ENCODE assay signal across 9 mouse cellular contexts in genomic region chr11:107449169-107449910, GRCm38 (mm10). TPM values are rescaled to one million over a fixed set of nuclear protein-coding genes. Genes with fewer than 3 reads are reported as not detected.
DNase-seq lines count a peak whose midpoint lies in the region; ATAC-seq lines count a peak whose summit lies in the region.
"Had no signal": no experiment of that assay in that cellular context is flagged by ENCODE, and none has a peak within 500 bp of the region (broad histone marks: within the 10 kb centered on the region; RNA-seq: fewer than 3 reads in every experiment).

No protein-coding gene starts in this region.

- no peak overlapping the region for H3K4me3 ChIP-seq in forebrain, embryonic 10.5 days
- H3K4me3 ChIP-seq in forebrain, embryonic 11.5 days (ENCODE audit: low read depth, low read length), result no peak overlapping the region
- H3K4me3 ChIP-seq in liver, embryonic 11.5 days (ENCODE audit: low read depth, low read length), result no peak overlapping the region
- H3K4me3 ChIP-seq: limb, embryonic 13.5 days had no signal

- ATAC-seq in forebrain, embryonic 11.5 days (replicated peaks; ENCODE audit: low FRiP score), result no peak
- ATAC-seq in liver, embryonic 11.5 days (replicated peaks; ENCODE audit: low FRiP score), result peak; percentile 70

- H3K9ac ChIP-seq in forebrain, embryonic 11.5 days (ENCODE audit: low read length), result no peak overlapping the region
- peak overlapping the region; percentile 7 for H3K9ac ChIP-seq in liver, embryonic 11.5 days (ENCODE audit: low read depth, low read length)
- H3K9ac ChIP-seq: limb, embryonic 13.5 days had no signal

- peaks cover 33% of the 10 kb centered on the region for H3K36me3 ChIP-seq in forebrain, embryonic 10.5 days (replicated peaks)
- no peaks in the 10 kb centered on the region for H3K36me3 ChIP-seq in forebrain, embryonic 11.5 days (ENCODE audit: control insufficient read depth, insufficient read depth, low read length)
- H3K36me3 ChIP-seq in liver, embryonic 11.5 days (ENCODE audit: control insufficient read depth, insufficient read depth, low read length), result peaks cover 4% of the 10 kb centered on the region; the same call in 1 of the 2 replicates

- no peaks in the 10 kb centered on the region for H3K27me3 ChIP-seq in forebrain, embryonic 10.5 days (ENCODE audit: poor library complexity, severe bottlenecking)
- H3K27me3 ChIP-seq in forebrain, embryonic 11.5 days (ENCODE audit: control insufficient read depth, insufficient read depth, low read length), result no peaks in the 10 kb centered on the region
- H3K27me3 ChIP-seq in liver, embryonic 11.5 days (replicated peaks; ENCODE audit: control insufficient read depth, insufficient read depth, low read length), result no peaks in the 10 kb centered on the region
- H3K27me3 ChIP-seq: limb, embryonic 13.5 days had no signal

- WGBS in forebrain, embryonic 10.5 days, result 74% methylated on average over 17 of the region's 17 CpGs
- 74% methylated on average over 17 of the region's 17 CpGs for WGBS in forebrain, embryonic 11.5 days
- WGBS in liver, embryonic 11.5 days, result 55% methylated on average over 17 of the region's 17 CpGs

- no peak overlapping the region for H3K4me2 ChIP-seq in forebrain, embryonic 11.5 days (ENCODE audit: low read depth, low read length, severe bottlenecking)
- peak overlapping the region; percentile 44 for H3K4me2 ChIP-seq in liver, embryonic 11.5 days
- H3K4me2 ChIP-seq: limb, embryonic 13.5 days had no signal

- H3K27ac ChIP-seq in forebrain, embryonic 10.5 days, result peak overlapping the region; percentile 59
- H3K27ac ChIP-seq in forebrain, embryonic 11.5 days (ENCODE audit: low read depth, low read length), result no peak overlapping the region
- H3K27ac ChIP-seq in liver, embryonic 11.5 days (ENCODE audit: low read depth, low read length), result peak overlapping the region; percentile 72
- H3K27ac ChIP-seq: limb, embryonic 13.5 days had no signal

- peaks cover 7% of the 10 kb centered on the region for H3K9me3 ChIP-seq in forebrain, embryonic 10.5 days
- no peaks in the 10 kb centered on the region for H3K9me3 ChIP-seq in forebrain, embryonic 11.5 days (ENCODE audit: control insufficient read depth, low read length)
- no peaks in the 10 kb centered on the region for H3K9me3 ChIP-seq in liver, embryonic 11.5 days (ENCODE audit: control insufficient read depth, low read length)
- H3K9me3 ChIP-seq: limb, embryonic 13.5 days had no signal

- peaks cover 27% of the 10 kb centered on the region for H3K4me1 ChIP-seq in forebrain, embryonic 10.5 days
- no peaks in the 10 kb centered on the region; the same call in 1 of the 2 replicates for H3K4me1 ChIP-seq in forebrain, embryonic 11.5 days (replicated peaks; ENCODE audit: control insufficient read depth, insufficient read depth, low read length)
- peaks cover 52% of the 10 kb centered on the region for H3K4me1 ChIP-seq in liver, embryonic 11.5 days (replicated peaks; ENCODE audit: control insufficient read depth, insufficient read depth, low read length)

- DNase-seq in forebrain, embryonic 10.5 days (ENCODE audit: extremely low spot score, low spot score), result no peak
- no peak for DNase-seq in forebrain, embryonic 11.5 days (ENCODE audit: low spot score)
- peak; percentile 28 to 30 for DNase-seq in urinary bladder, postnatal 36 days (ENCODE audit: low spot score in 2 of 2)
- no peak for DNase-seq in urinary bladder, postnatal 10 days (ENCODE audit: low spot score)
- DNase-seq in liver, embryonic 11.5 days (ENCODE audit: low spot score), result no peak
- no peak for DNase-seq in cerebellum, adult 11-12 months
- no peak for DNase-seq in Muller cell, postnatal 12 days (ENCODE audit: inconsistent ontology term)
- DNase-seq in lung, postnatal 36 days, result no peak

RNA-seq across cellular contexts. Expression of gene Pitpnc1, which starts 21.2 kb away (rescaled TPM):
- 26.8 and 32.0 TPM in 2 replicates for polyA plus RNA-seq in forebrain, embryonic 10.5 days (2016; fragmentation: Nextera tagmentation; extraction: Ambion mirVana)
- 34.2 and 35.7 TPM in 2 replicates for polyA plus RNA-seq in forebrain, embryonic 11.5 days (2014; fragmentation: Nextera tagmentation; extraction: Ambion mirVana)
- 19.2 and 19.4 TPM in 2 replicates for polyA plus RNA-seq in liver, embryonic 11.5 days (2014; fragmentation: Nextera tagmentation; extraction: Ambion mirVana)

RNA-seq across cellular contexts. Expression of gene Psmd12, which starts 29.9 kb away (rescaled TPM):
- polyA plus RNA-seq in forebrain, embryonic 10.5 days (2016; fragmentation: Nextera tagmentation; extraction: Ambion mirVana), result 231 and 246 TPM in 2 replicates
- 213 and 218 TPM in 2 replicates for polyA plus RNA-seq in forebrain, embryonic 11.5 days (2014; fragmentation: Nextera tagmentation; extraction: Ambion mirVana)
- polyA plus RNA-seq in liver, embryonic 11.5 days (2014; fragmentation: Nextera tagmentation; extraction: Ambion mirVana), result 222 and 237 TPM in 2 replicates

Comparison
In these comparisons a context has a peak if more than half of its experiments do, and no peak if none do; other contexts are left out.
1. DNase-seq: peak in urinary bladder, postnatal 36 days (2 of 2); none in forebrain, embryonic 10.5 days (single experiment), forebrain, embryonic 11.5 days (single experiment), urinary bladder, postnatal 10 days (single experiment), liver, embryonic 11.5 days (single experiment), cerebellum, adult 11-12 months (single experiment), Muller cell, postnatal 12 days (single experiment) and lung, postnatal 36 days (single experiment).